7 mouse cellular contexts compared by ENCODE assay signal in genomic region chr7:98784369-98784931, GRCm38 (mm10). TPM values are rescaled to one million over a fixed set of nuclear protein-coding genes. Genes with fewer than 3 reads are reported as not detected.
A peak's percentile ranks its signal among the peaks of the same experiment; 100 is the strongest.
DNase-seq lines count a peak whose midpoint lies in the region; ATAC-seq and TF ChIP-seq lines count a peak whose summit lies in the region.

No protein-coding gene starts in this region.

- H3K4me2 ChIP-seq in heart, embryonic 11.5 days = peak overlapping the region; percentile 22; the same call in 1 of the 2 replicates
- peak overlapping the region; percentile 31 for H3K4me2 ChIP-seq in limb, embryonic 12.5 days

- H3K4me1 ChIP-seq in heart, embryonic 11.5 days (ENCODE audit: control insufficient read depth, insufficient read depth, low read length) = peaks cover 20% of the 10 kb centered on the region
- H3K4me1 ChIP-seq in limb, embryonic 12.5 days (replicated peaks) = peaks cover 47% of the 10 kb centered on the region
- H3K4me1 ChIP-seq in thymus, adult 2 months (replicated peaks; ENCODE audit: control insufficient read depth, insufficient read depth, low read length) = no peaks in the 10 kb centered on the region

- peak overlapping the region; percentile 74 for H3K27ac ChIP-seq in heart, embryonic 11.5 days (ENCODE audit: low read depth, low read length)
- H3K27ac ChIP-seq in limb, embryonic 12.5 days = peak overlapping the region; percentile 83
- no peak overlapping the region for H3K27ac ChIP-seq in thymus, adult 2 months (ENCODE audit: control insufficient read depth, insufficient read depth, low read length)

- WGBS in heart, embryonic 11.5 days (ENCODE audit: insufficient replicate concordance) = 58% methylated on average over 15 of the region's 15 CpGs
- 11% methylated on average over 15 of the region's 15 CpGs for WGBS in limb, embryonic 12.5 days
- 86% methylated on average over 15 of the region's 15 CpGs for WGBS in thymus, adult 2 months

- H3K9ac ChIP-seq in heart, embryonic 11.5 days (ENCODE audit: low read depth, low read length) = 0 out of 2 replicates have a peak overlapping the region, but pooled peaks have one; percentile 30
- H3K9ac ChIP-seq in limb, embryonic 12.5 days (replicated peaks) = no peak overlapping the region

- no peak; the same call in 1 of the 2 replicates for ATAC-seq in heart, embryonic 11.5 days (replicated peaks; ENCODE audit: insufficient number of reproducible peaks, low FRiP score, low TSS enrichment)
- peak; percentile 71 for ATAC-seq in limb, embryonic 12.5 days (ENCODE audit: insufficient number of reproducible peaks, insufficient read depth, low FRiP score, low TSS enrichment, low read depth)
- ATAC-seq in inflammation-experienced regulatory T-cells, adult 6 months = no peak

- no peak for TF ChIP-seq CTCF in thymus, adult 2 months (IDR thresholded peaks at IDR 0.05; ENCODE audit: borderline replicate concordance, control insufficient read depth, extremely low read depth, insufficient read depth, low read length, poor library complexity)

- H3K4me3 ChIP-seq in heart, embryonic 11.5 days (ENCODE audit: low read depth, low read length) = no peak overlapping the region
- no peak overlapping the region for H3K4me3 ChIP-seq in limb, embryonic 12.5 days (replicated peaks)
- no peak overlapping the region for H3K4me3 ChIP-seq in thymus, adult 2 months (ENCODE audit: control insufficient read depth, insufficient read depth, low read length)

- peak; percentile 13 for DNase-seq in urinary bladder, postnatal 14 days (ENCODE audit: low spot score)
- DNase-seq in urinary bladder, postnatal 36 days (ENCODE audit: low spot score in 2 of 2) = no peak
- DNase-seq in Muller cell, postnatal 12 days (ENCODE audit: inconsistent ontology term) = no peak
- no peak for DNase-seq in thymus, adult 2 months

- TF ChIP-seq POLR2A in thymus, adult 2 months (IDR thresholded peaks at IDR 0.05; ENCODE audit: control insufficient read depth, extremely low read depth, insufficient read depth, low read length, poor library complexity) = no peak

- H3K36me3 ChIP-seq in heart, embryonic 11.5 days (ENCODE audit: control insufficient read depth, insufficient read depth, low read length) = no peaks in the 10 kb centered on the region
- no peaks in the 10 kb centered on the region for H3K36me3 ChIP-seq in limb, embryonic 12.5 days
- H3K36me3 ChIP-seq in thymus, adult 2 months (ENCODE audit: control insufficient read depth, insufficient read depth, low read length) = no peaks in the 10 kb centered on the region

- H3K9me3 ChIP-seq in heart, embryonic 11.5 days (replicated peaks; ENCODE audit: control insufficient read depth, low read length) = no peaks in the 10 kb centered on the region
- H3K9me3 ChIP-seq in limb, embryonic 12.5 days = no peaks in the 10 kb centered on the region

- H3K27me3 ChIP-seq in heart, embryonic 11.5 days (ENCODE audit: control insufficient read depth, insufficient read depth, low read length) = no peaks in the 10 kb centered on the region
- H3K27me3 ChIP-seq in limb, embryonic 12.5 days = peaks cover 35% of the 10 kb centered on the region
- H3K27me3 ChIP-seq in thymus, adult 2 months (ENCODE audit: control insufficient read depth, insufficient read depth, low read length) = no peaks in the 10 kb centered on the region

RNA-seq across cellular contexts. Expression of gene Wnt11, which starts 50.5 kb away (rescaled TPM):
- polyA plus RNA-seq in heart, embryonic 11.5 days (2014; fragmentation: Nextera tagmentation; extraction: Ambion mirVana) = 24.5 and 24.7 TPM in 2 replicates
- polyA plus RNA-seq in limb, embryonic 12.5 days (2016; fragmentation: Nextera tagmentation; extraction: Ambion mirVana) = 44.4 and 67.0 TPM in 2 replicates
- 7.0 and 9.2 TPM in 2 replicates for polyA plus RNA-seq in thymus, adult 2 months (2012; rRNA removed)
- not detected for polyA plus RNA-seq in inflammation-experienced regulatory T-cells, adult 6 months (2017; shearing (Covaris generic))
